In the genomic region with DNA sequence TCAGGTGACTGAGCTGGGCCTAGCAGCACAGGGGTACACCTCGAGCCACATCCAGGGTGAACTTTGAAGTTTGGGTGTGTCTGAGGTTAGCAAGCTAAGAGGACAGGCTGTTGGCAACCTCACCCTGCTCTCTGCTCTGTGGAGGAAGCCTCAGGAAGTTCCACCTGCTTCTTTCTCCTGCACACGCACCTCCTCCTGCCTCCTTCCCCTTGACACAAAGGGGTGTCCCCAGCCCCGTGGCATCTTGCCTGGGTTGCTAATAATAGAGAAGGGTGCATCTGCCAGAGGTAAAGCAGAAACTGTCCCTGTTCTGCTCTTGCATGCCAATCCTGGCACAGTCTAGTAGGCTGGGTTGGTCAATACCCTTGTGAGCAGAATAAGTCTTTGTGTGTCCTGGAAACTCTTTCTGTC, we compare ENCODE assay signal across 8 mouse cellular contexts.
DNase-seq lines count a peak whose midpoint lies in the region; TF ChIP-seq lines count a peak whose summit lies in the region.

No protein-coding gene starts in this region.

- peaks cover 25% of the 10 kb centered on the region for H3K4me1 ChIP-seq in small intestine, adult 2 months (ENCODE audit: control insufficient read depth, insufficient read depth, insufficient read length, low read length)

- H3K4me3 ChIP-seq in layer of hippocampus, adult 2 months, result no peak overlapping the region
- H3K4me3 ChIP-seq in small intestine, adult 2 months (ENCODE audit: low read depth, low read length), result no peak overlapping the region

- H3K27me3 ChIP-seq in small intestine, adult 2 months (ENCODE audit: control insufficient read depth, insufficient read depth, low read length), result no peaks in the 10 kb centered on the region

- peak overlapping the region; percentile 73 for H3K27ac ChIP-seq in layer of hippocampus, adult 2 months
- H3K27ac ChIP-seq in small intestine, adult 2 months (ENCODE audit: insufficient read depth, low read depth, low read length), result peak overlapping the region; percentile 89

- no peaks in the 10 kb centered on the region; the same call in 1 of the 2 replicates for H3K36me3 ChIP-seq in small intestine, adult 2 months (ENCODE audit: control insufficient read depth, insufficient read depth, low read length)

- TF ChIP-seq POLR2A in small intestine, adult 2 months (IDR thresholded peaks at IDR 0.05; ENCODE audit: low read depth, low read length), result peak; percentile 28; the same call in 1 of the 2 replicates

- no peak for TF ChIP-seq CTCF in layer of hippocampus, adult 2 months (conservative IDR thresholded peaks at IDR 0.05)
- TF ChIP-seq CTCF in small intestine, adult 2 months (IDR thresholded peaks at IDR 0.05; ENCODE audit: extremely low read depth, insufficient read length, insufficient replicate concordance, low read depth, low read length), result no peak

- 9% methylated on average over 3 of the region's 3 CpGs for WGBS in small intestine, adult 2 months

- no peak for DNase-seq in layer of hippocampus, adult 2 months (ENCODE audit: low spot score in 2 of 2)
- no peak for DNase-seq in layer of hippocampus, adult 11-12 months (ENCODE audit: low spot score)
- peak; percentile 50 to 66 for DNase-seq in cerebellum, adult 18-20 months
- peak; percentile 48 for DNase-seq in heart, postnatal 4 days
- no peak for DNase-seq in layer of hippocampus, adult 9-10 months (ENCODE audit: low spot score)
- no peak for DNase-seq in urinary bladder, postnatal 36 days (ENCODE audit: low spot score in 2 of 2)
- no peak for DNase-seq in layer of hippocampus, postnatal 10 days (ENCODE audit: low spot score in 2 of 2)

Comparison
In these comparisons a context has a peak if more than half of its experiments do, and no peak if none do; other contexts are left out.
1. DNase-seq: peak in cerebellum, adult 18-20 months (2 of 2) and heart, postnatal 4 days (single experiment); none in layer of hippocampus, adult 2 months (0 of 2), layer of hippocampus, adult 11-12 months (single experiment), layer of hippocampus, adult 9-10 months (single experiment), urinary bladder, postnatal 36 days (0 of 2) and layer of hippocampus, postnatal 10 days (0 of 2).